Mouse (Mus musculus): ENCODE data around the gene Carmil1. TPM values are rescaled to one million over a fixed set of nuclear protein-coding genes. Genes with fewer than 3 reads are reported as not detected.

Carmil1 gene
- polyA plus RNA-seq, 1 experiment from 2014 or later = 7.5 TPM

DNA sequence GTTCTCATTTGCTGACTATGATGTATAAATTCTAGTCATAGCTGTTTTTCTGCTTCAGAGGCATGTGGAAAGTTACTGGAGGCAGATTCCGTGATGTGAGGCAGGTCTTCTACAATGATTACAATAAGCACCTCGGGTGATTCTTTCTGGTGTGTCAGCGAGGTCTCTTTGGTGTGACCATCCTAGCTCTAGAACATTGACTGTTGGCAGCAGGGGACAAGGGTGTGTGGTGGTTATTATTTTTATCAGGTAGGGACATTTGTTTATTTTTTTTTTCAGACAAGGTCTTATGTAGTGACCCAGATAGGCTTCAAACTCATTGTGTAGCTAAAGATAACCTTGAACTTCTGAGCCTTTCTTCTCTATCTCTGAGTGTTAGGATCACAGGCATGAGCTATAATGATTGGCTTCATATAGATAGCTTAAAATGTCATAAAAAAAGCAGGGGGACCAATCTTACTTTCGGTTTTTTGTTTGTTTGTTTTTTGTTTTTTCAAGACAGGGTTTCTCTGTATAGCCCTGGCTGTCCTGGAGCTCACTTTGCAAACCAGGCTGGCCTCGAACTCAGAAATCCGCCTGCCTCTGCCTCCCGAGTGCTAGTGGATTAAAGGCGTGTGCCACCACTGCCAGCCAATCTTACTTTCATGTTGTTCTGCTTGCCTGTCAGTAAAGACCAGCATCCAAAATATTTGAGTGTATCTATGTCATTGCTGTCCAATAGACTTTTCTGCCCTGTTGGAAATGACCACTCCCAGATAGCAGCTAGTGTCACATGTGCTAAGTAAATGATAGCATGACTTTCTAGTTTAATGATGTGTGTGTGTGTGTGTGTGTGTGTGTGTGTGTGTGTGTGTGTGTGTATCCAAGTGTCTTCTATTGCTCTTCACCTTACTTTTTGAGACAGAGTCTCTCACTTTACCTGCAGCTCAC is 30.7 kb upstream of the Carmil1 start:
- H3K9ac ChIP-seq (ENCODE audit: low read length) = no peak overlapping the region
- WGBS = 80% methylated on average over 8 of the region's 8 CpGs
- no peak overlapping the region for H3K27ac ChIP-seq (replicated peaks in 1 of 2; ENCODE audit: control insufficient read depth in 1 of 2, insufficient read depth in 1 of 2, low read depth in 2 of 2, low read length in 2 of 2)
- no peaks in the 10 kb centered on the region for H3K9me3 ChIP-seq (ENCODE audit: control insufficient read depth, low read length)
- no peaks in the 10 kb centered on the region for H3K27me3 ChIP-seq (ENCODE audit: control insufficient read depth, insufficient read depth, low read length)
- no peaks in the 10 kb centered on the region for H3K4me1 ChIP-seq (ENCODE audit: control insufficient read depth in 2 of 2, insufficient read depth in 2 of 2, low read length in 2 of 2)
- ATAC-seq (ENCODE audit: insufficient number of reproducible peaks, insufficient read depth, low FRiP score, low read depth) = no peak
- H3K4me3 ChIP-seq (ENCODE audit: control insufficient read depth in 1 of 2, insufficient read depth in 1 of 2, low read depth in 1 of 2, low read length in 2 of 2) = no peak overlapping the region
- H3K4me2 ChIP-seq (ENCODE audit: low read length) = no peak overlapping the region
- no peaks in the 10 kb centered on the region for H3K36me3 ChIP-seq (ENCODE audit: control insufficient read depth, insufficient read depth, low read length)

GRCm38 (mm10) chr13:24306248-24306647 is 25.7 kb upstream of the Carmil1 start:
- H3K27ac ChIP-seq (replicated peaks in 1 of 2; ENCODE audit: control insufficient read depth in 1 of 2, insufficient read depth in 1 of 2, low read depth in 2 of 2, low read length in 2 of 2) = no peak overlapping the region
- no peaks in the 10 kb centered on the region for H3K9me3 ChIP-seq (ENCODE audit: control insufficient read depth, low read length)
- WGBS = 50% methylated on average over 4 of the region's 4 CpGs
- ATAC-seq (ENCODE audit: insufficient number of reproducible peaks, insufficient read depth, low FRiP score, low read depth) = no peak
- H3K27me3 ChIP-seq (ENCODE audit: control insufficient read depth, insufficient read depth, low read length) = no peaks in the 10 kb centered on the region
- no peaks in the 10 kb centered on the region for H3K36me3 ChIP-seq (ENCODE audit: control insufficient read depth, insufficient read depth, low read length)
- no peak overlapping the region for H3K9ac ChIP-seq (ENCODE audit: low read length)
- no peak overlapping the region for H3K4me3 ChIP-seq (ENCODE audit: control insufficient read depth in 1 of 2, insufficient read depth in 1 of 2, low read depth in 1 of 2, low read length in 2 of 2)
- H3K4me2 ChIP-seq (ENCODE audit: low read length) = no peak overlapping the region
- no peaks in the 10 kb centered on the region for H3K4me1 ChIP-seq (ENCODE audit: control insufficient read depth in 2 of 2, insufficient read depth in 2 of 2, low read length in 2 of 2)

DNA sequence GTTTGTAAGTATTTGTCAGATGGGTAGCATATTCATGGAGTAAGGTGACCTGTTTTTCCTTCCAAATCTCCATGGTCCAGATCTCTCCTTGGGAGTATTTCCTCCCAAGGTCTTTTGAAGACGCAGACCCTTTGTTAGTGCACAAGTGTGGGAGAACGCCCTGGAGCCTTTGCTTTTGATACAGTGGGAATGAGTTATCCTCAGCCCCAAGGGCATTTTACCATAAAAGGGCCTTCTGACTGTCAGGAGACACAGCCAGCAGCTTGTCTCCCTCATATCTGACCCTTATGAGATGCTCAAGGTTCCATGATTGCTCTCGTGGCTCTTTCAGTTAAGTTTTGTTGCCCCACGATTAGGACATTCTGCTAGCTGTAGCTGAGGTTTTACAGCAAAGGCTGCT is 24.9 kb upstream of the Carmil1 start:
- no peak for ATAC-seq (ENCODE audit: insufficient number of reproducible peaks, insufficient read depth, low FRiP score, low read depth)
- Histone ChIP-seq H3K4me1 (ENCODE audit: control insufficient read depth in 2 of 2, insufficient read depth in 2 of 2, low read length in 2 of 2) (no peaks in the 10 kb centered on the region), H3K27ac (replicated peaks in 1 of 2; ENCODE audit: control insufficient read depth in 1 of 2, insufficient read depth in 1 of 2, low read depth in 2 of 2, low read length in 2 of 2) (no peak overlapping the region), H3K4me2 (ENCODE audit: low read length) (no peak overlapping the region), H3K9ac (ENCODE audit: low read length) (no peak overlapping the region), H3K36me3 (ENCODE audit: control insufficient read depth, insufficient read depth, low read length) (no peaks in the 10 kb centered on the region), H3K9me3 (ENCODE audit: control insufficient read depth, low read length) (no peaks in the 10 kb centered on the region), H3K4me3 (ENCODE audit: control insufficient read depth in 1 of 2, insufficient read depth in 1 of 2, low read depth in 1 of 2, low read length in 2 of 2) (no peak overlapping the region), H3K27me3 (ENCODE audit: control insufficient read depth, insufficient read depth, low read length) (no peaks in the 10 kb centered on the region)
- 72% methylated on average over 4 of the region's 4 CpGs for WGBS

DNA sequence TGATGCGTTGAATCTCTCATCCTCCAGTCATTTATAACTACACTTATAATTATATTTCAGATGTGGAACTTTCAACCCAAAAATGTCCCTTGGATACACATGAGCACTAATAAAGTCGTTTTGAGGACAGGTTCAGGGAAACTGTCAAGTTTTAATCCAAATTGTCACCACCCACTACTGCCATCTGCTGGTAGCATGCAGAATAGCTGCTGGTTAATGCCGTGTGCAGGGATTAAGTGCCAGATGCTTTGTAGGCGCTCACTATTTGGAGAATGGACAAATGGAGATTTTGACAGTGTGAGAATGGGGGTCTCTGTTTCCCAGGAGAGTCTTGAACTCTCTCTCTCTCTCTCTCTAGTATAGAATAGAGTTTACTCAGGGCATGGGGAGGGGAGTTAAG is 16.7 kb upstream of the Carmil1 start:
- Histone ChIP-seq H3K27me3 (ENCODE audit: control insufficient read depth, insufficient read depth, low read length) (no peaks in the 10 kb centered on the region; the same call in 1 of the 2 replicates), H3K4me1 (ENCODE audit: control insufficient read depth in 2 of 2, insufficient read depth in 2 of 2, low read length in 2 of 2) (no peaks in the 10 kb centered on the region), H3K27ac (replicated peaks in 1 of 2; ENCODE audit: control insufficient read depth in 1 of 2, insufficient read depth in 1 of 2, low read depth in 2 of 2, low read length in 2 of 2) (no peak overlapping the region), H3K4me2 (ENCODE audit: low read length) (no peak overlapping the region), H3K36me3 (ENCODE audit: control insufficient read depth, insufficient read depth, low read length) (no peaks in the 10 kb centered on the region), H3K4me3 (ENCODE audit: control insufficient read depth in 1 of 2, insufficient read depth in 1 of 2, low read depth in 1 of 2, low read length in 2 of 2) (no peak overlapping the region), H3K9ac (ENCODE audit: low read length) (no peak overlapping the region), H3K9me3 (ENCODE audit: control insufficient read depth, low read length) (no peaks in the 10 kb centered on the region)
- WGBS = 14% methylated on average over 4 of the region's 4 CpGs
- no peak for ATAC-seq (ENCODE audit: insufficient number of reproducible peaks, insufficient read depth, low FRiP score, low read depth)

DNA sequence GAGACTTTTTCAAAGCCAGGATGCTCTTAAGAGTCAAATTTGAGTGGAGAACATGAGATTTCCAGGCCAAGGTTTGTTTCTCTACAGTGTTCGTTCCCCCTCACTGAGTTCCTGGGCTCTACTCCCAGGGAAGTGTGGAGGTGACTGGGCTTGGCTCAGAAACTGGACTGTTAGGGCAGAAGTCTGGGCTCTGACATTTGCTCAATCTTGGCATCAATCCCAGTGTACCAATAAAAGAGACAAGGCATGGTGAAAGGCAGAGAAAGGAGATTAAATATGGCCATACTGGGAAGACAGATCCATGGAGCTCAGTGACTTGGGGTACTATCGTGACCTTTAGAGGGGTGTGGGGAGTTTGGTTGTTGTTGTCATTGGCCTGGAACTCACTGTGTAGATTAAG is 6.8 kb upstream of the Carmil1 start:
- Histone ChIP-seq H3K36me3 (ENCODE audit: control insufficient read depth, insufficient read depth, low read length) (no peaks in the 10 kb centered on the region), H3K27me3 (ENCODE audit: control insufficient read depth, insufficient read depth, low read length) (peaks cover 6% of the 10 kb centered on the region), H3K9ac (ENCODE audit: low read length) (no peak overlapping the region), H3K4me2 (ENCODE audit: low read length) (no peak overlapping the region), H3K9me3 (ENCODE audit: control insufficient read depth, low read length) (no peaks in the 10 kb centered on the region), H3K27ac (replicated peaks in 1 of 2; ENCODE audit: control insufficient read depth in 1 of 2, insufficient read depth in 1 of 2, low read depth in 2 of 2, low read length in 2 of 2) (no peak overlapping the region), H3K4me3 (ENCODE audit: control insufficient read depth in 1 of 2, insufficient read depth in 1 of 2, low read depth in 1 of 2, low read length in 2 of 2) (no peak overlapping the region), H3K4me1 (ENCODE audit: control insufficient read depth in 2 of 2, insufficient read depth in 2 of 2, low read length in 2 of 2) (no peaks in the 10 kb centered on the region)
- no peak for ATAC-seq (ENCODE audit: insufficient number of reproducible peaks, insufficient read depth, low FRiP score, low read depth)
- WGBS = 79% methylated on average over 2 of the region's 2 CpGs

DNA sequence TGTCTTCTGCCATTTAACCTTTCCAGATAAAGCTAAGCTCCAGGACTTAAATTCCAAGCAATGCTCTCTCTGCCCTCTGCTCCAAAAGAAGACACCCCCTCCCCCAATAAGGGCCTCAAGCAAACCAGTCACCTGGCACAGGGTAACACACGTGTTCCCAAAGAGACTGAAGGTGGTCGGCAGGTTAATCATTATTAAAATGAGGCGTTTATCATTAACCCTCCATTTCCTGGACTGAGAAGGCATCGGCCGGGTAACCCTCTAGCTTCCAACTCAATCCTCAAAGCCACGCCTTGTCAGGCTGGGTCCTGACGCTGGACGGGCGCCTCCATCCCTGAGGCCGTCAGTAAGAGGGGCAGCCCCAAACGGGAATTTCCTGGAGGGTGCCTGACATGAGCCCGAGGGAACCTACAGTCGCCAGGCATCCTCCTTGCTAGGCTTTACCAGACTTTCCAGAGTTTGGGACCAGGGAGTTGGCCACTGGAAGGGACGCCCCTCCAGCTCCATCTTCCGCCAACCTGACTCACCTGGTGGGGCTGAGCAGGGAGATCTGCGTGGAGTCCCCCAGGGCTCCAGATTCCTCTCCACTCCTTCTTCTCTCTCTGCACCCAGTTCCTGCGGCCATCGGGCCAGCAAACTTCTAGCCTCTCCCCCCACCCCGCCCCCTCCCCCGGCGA is 695 bp downstream of the Carmil1 start:
- H3K9ac ChIP-seq (ENCODE audit: low read length) = peak overlapping the region; percentile 71
- H3K9me3 ChIP-seq (ENCODE audit: control insufficient read depth, low read length) = no peaks in the 10 kb centered on the region
- peak overlapping the region; percentile 65 to 77 for H3K4me3 ChIP-seq (ENCODE audit: control insufficient read depth in 1 of 2, insufficient read depth in 1 of 2, low read depth in 1 of 2, low read length in 2 of 2)
- H3K4me1 ChIP-seq (ENCODE audit: control insufficient read depth in 2 of 2, insufficient read depth in 2 of 2, low read length in 2 of 2) = peaks cover 0 to 7% of the 10 kb centered on the region in 2 experiments; a peak in 2 of 4 replicates
- WGBS = 2% methylated on average over 21 of the region's 21 CpGs
- no peak overlapping the region for H3K27ac ChIP-seq (replicated peaks in 1 of 2; ENCODE audit: control insufficient read depth in 1 of 2, insufficient read depth in 1 of 2, low read depth in 2 of 2, low read length in 2 of 2)
- H3K4me2 ChIP-seq (ENCODE audit: low read length) = peak overlapping the region; percentile 99
- peaks cover 16% of the 10 kb centered on the region for H3K27me3 ChIP-seq (ENCODE audit: control insufficient read depth, insufficient read depth, low read length)
- no peaks in the 10 kb centered on the region for H3K36me3 ChIP-seq (ENCODE audit: control insufficient read depth, insufficient read depth, low read length)
- no peak for ATAC-seq (ENCODE audit: insufficient number of reproducible peaks, insufficient read depth, low FRiP score, low read depth)

DNA sequence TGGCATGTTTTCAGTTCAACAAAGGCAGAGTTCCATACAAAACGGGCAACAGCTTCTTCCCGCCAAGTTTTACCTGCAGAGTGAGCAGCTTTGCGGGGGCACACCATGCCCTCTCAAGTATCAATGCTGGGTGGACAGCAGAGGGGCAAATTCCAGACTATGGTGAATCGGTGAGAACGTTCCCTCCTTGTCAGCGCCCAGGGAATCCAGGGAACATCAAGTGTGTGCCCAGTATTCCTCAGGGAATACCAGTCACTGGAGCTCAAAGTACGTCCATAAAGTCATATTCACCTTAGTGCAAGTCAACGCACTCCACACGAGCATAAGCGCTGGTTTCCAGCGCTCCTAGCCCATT is 1.2 kb downstream of the Carmil1 start:
- no peaks in the 10 kb centered on the region for H3K9me3 ChIP-seq (ENCODE audit: control insufficient read depth, low read length)
- ATAC-seq (ENCODE audit: insufficient number of reproducible peaks, insufficient read depth, low FRiP score, low read depth) = no peak
- 67% methylated on average over 11 of the region's 11 CpGs for WGBS
- no peak overlapping the region for H3K4me2 ChIP-seq (ENCODE audit: low read length)
- peaks cover 16% of the 10 kb centered on the region for H3K27me3 ChIP-seq (ENCODE audit: control insufficient read depth, insufficient read depth, low read length)
- H3K27ac ChIP-seq (replicated peaks in 1 of 2; ENCODE audit: control insufficient read depth in 1 of 2, insufficient read depth in 1 of 2, low read depth in 2 of 2, low read length in 2 of 2) = no peak overlapping the region
- peak overlapping the region in 1 of 2 experiments; percentile 65; a peak in 1 of 4 replicates for H3K4me3 ChIP-seq (ENCODE audit: control insufficient read depth in 1 of 2, insufficient read depth in 1 of 2, low read depth in 1 of 2, low read length in 2 of 2)
- H3K36me3 ChIP-seq (ENCODE audit: control insufficient read depth, insufficient read depth, low read length) = no peaks in the 10 kb centered on the region
- H3K9ac ChIP-seq (ENCODE audit: low read length) = no peak overlapping the region
- peaks cover 0 to 7% of the 10 kb centered on the region in 2 experiments; a peak in 2 of 4 replicates for H3K4me1 ChIP-seq (ENCODE audit: control insufficient read depth in 2 of 2, insufficient read depth in 2 of 2, low read length in 2 of 2)
